Mouse (Mus musculus): ENCODE measurements at regions not wholly inside any gene's neighbourhood (a gene's known extent, or its start where the extent isn't known, plus 50 kb on each side); places are given as distances from the start of the nearest gene placed in this dataset.

- TF ChIP-seq MAFK (IDR thresholded peaks at IDR 0.05; ENCODE audit: insufficient read depth, low read depth, low read length) (no peak), CHD2 (IDR thresholded peaks at IDR 0.05; ENCODE audit: low read depth, low read length) (no peak)
Measured at GRCm38 (mm10) chr11:63543971-63544696, 378.0 kb downstream of the Hs3st3b1 start.

Data from ES-E14 (cell line).